Mouse (Mus musculus) limb, embryonic 10.5 days (tissue): ENCODE data around the gene Mxd4. TPM values are rescaled to one million over a fixed set of nuclear protein-coding genes. Genes with fewer than 3 reads are reported as not detected.

ENCODE experiments used
- DNase-seq: peaks from one replicate; pipeline ENCODE4 v3.0.0-alpha.2; 2017; ENCODE audit warnings: low spot score
- H3K27ac ChIP-seq: fragments of 300-500 bp; sonication (generic); 2 replicates; pipeline ENCODE4 v1.5.1; 2016; ENCODE audit warnings: mild to moderate bottlenecking
- H3K27me3 ChIP-seq: fragments of 300-500 bp; sonication (generic); 2 replicates; pipeline ENCODE4 v1.6.1; 2016; ENCODE audit warnings: low read depth, mild to moderate bottlenecking; ENCODE audit not compliant: poor library complexity, severe bottlenecking
- H3K36me3 ChIP-seq: fragments of 300-500 bp; sonication (generic); 2 replicates; pipeline ENCODE4 v1.6.1; 2016; ENCODE audit warnings: mild to moderate bottlenecking, moderate library complexity
- H3K4me1 ChIP-seq: fragments of 300-500 bp; sonication (generic); 2 replicates; pipeline ENCODE4 v1.6.1; 2016
- H3K4me3 ChIP-seq: fragments of 300-500 bp; sonication (generic); 2 replicates; pipeline ENCODE4 v1.5.1; 2016; ENCODE audit warnings: mild to moderate bottlenecking, moderate library complexity
- H3K9me3 ChIP-seq: fragments of 300-500 bp; sonication (generic); replicated peaks from 2 replicates; pipeline ENCODE4 v1.6.1; 2016; ENCODE audit warnings: mild to moderate bottlenecking
- WGBS: fragments of 180-500 bp; shearing (Covaris S2); methylation state at CpG from one replicate; pipeline ENCODE4 v1.1.7; 2016; 5-methylcytosine and 5-hydroxymethylcytosine counted together
- polyA plus RNA-seq: library from polyadenylated mRNA; unstranded; fragments of >200 nt; fragmentation: Nextera tagmentation; extraction: Ambion mirVana; gene quantifications from 2 replicates; pipeline ENCODE4 v1.2.1, GENCODE M21; 2016

Gene Mxd4
- polyA plus RNA-seq, 1 experiment from 2014 or later, result 25.3 TPM

GRCm38 (mm10) chr5:34176691-34177090 is 10.8 kb downstream of the Mxd4 start:
- 81% methylated on average over 10 of the region's 10 CpGs for WGBS
- no peaks in the 10 kb centered on the region for H3K9me3 ChIP-seq
- peaks cover 68% of the 10 kb centered on the region for H3K36me3 ChIP-seq
- DNase-seq, result peak; percentile 20
- H3K27me3 ChIP-seq, result no peaks in the 10 kb centered on the region
- H3K4me1 ChIP-seq, result peaks cover 7% of the 10 kb centered on the region
- H3K27ac ChIP-seq, result no peak overlapping the region; the same call in 1 of the 2 replicates
- H3K4me3 ChIP-seq, result no peak overlapping the region

GRCm38 (mm10) chr5:34175403-34175694 is 12.2 kb downstream of the Mxd4 start:
- H3K27ac ChIP-seq, result no peak overlapping the region
- H3K36me3 ChIP-seq, result peaks cover 63% of the 10 kb centered on the region
- DNase-seq, result no peak
- H3K9me3 ChIP-seq, result no peaks in the 10 kb centered on the region
- peaks cover 7% of the 10 kb centered on the region for H3K4me1 ChIP-seq
- no peak overlapping the region for H3K4me3 ChIP-seq
- no peaks in the 10 kb centered on the region for H3K27me3 ChIP-seq
- WGBS, result 31% methylated on average over 5 of the region's 5 CpGs

DNA sequence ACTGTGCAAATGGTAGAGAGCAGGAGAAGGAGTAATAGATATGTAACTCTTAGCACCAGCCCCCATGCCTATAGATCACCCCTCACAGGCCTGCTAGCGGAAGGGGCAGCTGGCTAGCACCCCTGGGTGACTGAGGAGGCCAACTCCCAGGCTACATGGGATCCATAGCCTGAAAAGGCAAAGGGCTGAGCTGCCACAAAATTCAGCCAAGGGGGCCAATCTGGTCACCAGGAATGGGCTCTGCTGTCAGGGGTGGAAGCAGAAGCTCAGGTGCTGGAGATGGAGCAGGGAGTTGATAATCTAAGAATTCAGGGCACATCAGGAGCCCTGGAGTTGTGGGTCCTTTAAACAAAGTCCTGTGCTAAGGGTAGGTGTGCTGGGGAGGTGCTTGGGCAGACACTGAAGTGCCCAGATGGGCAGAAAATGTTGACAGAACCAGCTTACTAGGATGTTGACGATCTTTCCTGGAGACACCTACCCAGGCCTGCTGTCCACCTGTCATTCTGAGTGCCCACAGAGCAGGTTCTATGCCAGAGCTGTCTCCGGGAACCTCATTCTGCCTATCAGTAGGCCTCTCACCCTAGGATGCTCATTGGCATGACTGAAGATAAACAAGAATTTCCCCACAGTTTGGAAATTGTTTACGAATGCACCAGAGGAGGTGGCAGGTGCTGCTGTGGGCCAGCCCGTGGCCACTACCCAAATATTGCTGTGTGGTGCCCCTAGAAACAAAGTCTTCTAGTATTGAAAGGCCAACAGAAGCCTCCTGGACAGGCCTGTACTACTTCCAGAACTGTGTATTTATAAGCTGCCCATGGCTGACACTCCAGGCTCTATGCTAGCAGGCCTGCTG is 12.7 kb downstream of the Mxd4 start:
- Histone ChIP-seq H3K9me3 (no peaks in the 10 kb centered on the region), H3K4me1 (peaks cover 10% of the 10 kb centered on the region), H3K27me3 (no peaks in the 10 kb centered on the region), H3K36me3 (peaks cover 58% of the 10 kb centered on the region), H3K4me3 (no peak overlapping the region), H3K27ac (no peak overlapping the region)
- 72% methylated on average over 5 of the region's 5 CpGs for WGBS
- DNase-seq, result peak; percentile 19

DNA sequence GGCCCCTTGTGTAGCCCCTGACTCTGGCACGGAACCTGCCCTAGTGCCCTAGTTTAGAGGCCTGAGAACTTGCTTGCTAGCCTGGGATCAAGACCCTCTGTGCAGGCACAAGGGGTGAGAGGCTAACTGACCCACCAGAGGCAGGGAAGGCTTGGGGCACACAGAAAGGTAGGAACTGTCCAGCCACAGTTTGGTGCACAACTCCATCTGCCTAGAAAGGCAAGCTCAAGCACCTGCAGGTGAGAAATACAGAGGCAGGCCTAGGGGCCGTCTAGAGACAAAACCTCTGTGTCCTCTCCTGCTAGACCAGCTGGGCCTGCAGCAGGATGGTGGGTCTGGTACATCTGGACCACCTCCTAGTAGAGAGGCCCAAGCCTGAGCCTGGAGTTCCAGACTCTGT is 13.5 kb downstream of the Mxd4 start:
- peaks cover 57% of the 10 kb centered on the region for H3K36me3 ChIP-seq

DNA sequence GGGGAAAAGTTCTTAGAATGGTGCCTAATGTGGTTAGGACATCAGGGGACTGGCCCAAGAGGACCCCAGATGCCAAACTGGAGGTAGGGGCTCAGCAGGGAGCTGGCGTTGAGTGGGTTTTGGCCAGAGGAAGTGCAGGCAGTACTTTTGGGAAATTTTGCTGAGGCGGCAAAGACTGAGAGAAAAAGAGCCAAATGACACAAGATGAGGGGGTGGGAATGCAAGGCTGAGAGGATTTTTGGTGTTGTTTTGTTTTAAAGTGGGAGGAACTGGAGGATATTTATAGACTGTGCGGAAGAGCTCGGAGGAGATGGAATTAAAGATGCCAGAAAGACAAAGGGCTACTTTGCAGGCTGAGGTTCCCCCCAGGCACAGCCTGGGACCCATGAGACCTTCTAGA is 16.8 kb downstream of the Mxd4 start:
- peaks cover 24% of the 10 kb centered on the region for H3K4me1 ChIP-seq
- DNase-seq, result no peak
- H3K36me3 ChIP-seq, result peaks cover 30% of the 10 kb centered on the region
- no peaks in the 10 kb centered on the region for H3K9me3 ChIP-seq
- no peak overlapping the region for H3K4me3 ChIP-seq
- H3K27me3 ChIP-seq, result no peaks in the 10 kb centered on the region
- 91% methylated on average over 4 of the region's 4 CpGs for WGBS
- no peak overlapping the region for H3K27ac ChIP-seq

More for the DNA sequence above, 13.5 kb downstream of the Mxd4 start:
- Histone ChIP-seq H3K4me3 (no peak overlapping the region), H3K9me3 (no peaks in the 10 kb centered on the region), H3K27me3 (no peaks in the 10 kb centered on the region), H3K4me1 (peaks cover 12% of the 10 kb centered on the region), H3K27ac (no peak overlapping the region)
- peak; percentile 20 for DNase-seq
- WGBS, result 87% methylated on average over 2 of the region's 2 CpGs

DNA sequence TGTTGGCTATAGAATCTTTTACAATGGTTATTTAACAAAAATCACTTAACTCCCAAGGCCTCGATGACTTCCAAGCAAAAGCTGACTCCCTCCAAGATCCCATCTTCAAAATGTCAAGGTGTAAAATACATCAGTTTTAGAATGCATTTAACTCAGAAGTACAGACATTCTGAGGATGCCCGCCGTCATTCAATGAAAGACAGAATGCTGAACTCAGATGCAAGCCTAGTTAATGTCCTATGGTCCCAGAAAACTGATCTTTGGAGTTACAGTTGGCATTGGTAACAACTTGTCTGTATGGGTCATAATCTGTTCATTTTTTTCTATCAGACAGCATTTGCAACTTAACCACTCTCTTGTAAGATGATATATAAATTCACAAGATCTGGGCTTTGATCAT is 17.6 kb downstream of the Mxd4 start:
- no peaks in the 10 kb centered on the region for H3K9me3 ChIP-seq
- DNase-seq, result no peak
- H3K27ac ChIP-seq, result peak overlapping the region; percentile 92
- H3K4me1 ChIP-seq, result peaks cover 19% of the 10 kb centered on the region
- H3K27me3 ChIP-seq, result no peaks in the 10 kb centered on the region
- peak overlapping the region; percentile 77 for H3K4me3 ChIP-seq
- peaks cover 28% of the 10 kb centered on the region for H3K36me3 ChIP-seq
- WGBS, result 88% methylated on average over 3 of the region's 3 CpGs

- Histone ChIP-seq H3K27me3 (no peaks in the 10 kb centered on the region), H3K36me3 (peaks cover 29% of the 10 kb centered on the region), H3K27ac (peak within 1 kb of the TSS; percentile 92), H3K4me3 (peak within 1 kb of the TSS; percentile 77), H3K4me1 (peaks cover 22% of the 10 kb centered on the region), H3K9me3 (no peaks in the 10 kb centered on the region)
- under 1% methylated on average over 57 of the region's 57 CpGs for WGBS
- DNase-seq, result peak; percentile 99
Measured at GRCm38 (mm10) chr5:34168950-34169891, 18.3 kb downstream of the Mxd4 start, which contains the start of the genes Poln and Haus3. Poln (minus strand) TSS chr5:34169448. Haus3 (minus strand) TSS chr5:34169527.

GRCm38 (mm10) chr5:34167857-34168256 is 19.7 kb downstream of the Mxd4 start:
- 89% methylated on average over 4 of the region's 4 CpGs for WGBS
- Histone ChIP-seq H3K27me3 (no peaks in the 10 kb centered on the region), H3K4me1 (peaks cover 22% of the 10 kb centered on the region), H3K4me3 (peak overlapping the region; percentile 77), H3K27ac (no peak overlapping the region), H3K36me3 (peaks cover 29% of the 10 kb centered on the region), H3K9me3 (no peaks in the 10 kb centered on the region)
- DNase-seq, result no peak

DNA sequence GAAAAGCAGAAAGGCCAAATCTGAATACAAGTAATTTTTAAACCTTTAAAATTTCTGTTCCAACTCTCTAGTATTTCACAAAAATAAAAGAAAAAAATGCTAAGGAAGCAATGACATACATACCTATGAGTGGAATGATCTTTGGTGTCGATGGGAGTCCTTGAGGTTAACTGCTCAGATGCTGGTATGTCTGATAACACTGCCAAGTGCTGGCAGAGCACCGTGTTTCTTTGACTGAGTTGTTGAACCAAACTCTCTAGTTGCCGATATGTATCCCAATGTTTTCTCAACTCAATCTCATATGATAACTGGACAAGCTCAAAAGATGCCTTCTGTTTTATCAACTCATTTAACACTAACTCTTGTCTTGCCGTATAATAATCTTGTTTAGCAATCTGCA is 21.7 kb downstream of the Mxd4 start:
- no peaks in the 10 kb centered on the region for H3K9me3 ChIP-seq
- no peak overlapping the region for H3K27ac ChIP-seq
- 86% methylated on average over 4 of the region's 4 CpGs for WGBS
- H3K36me3 ChIP-seq, result peaks cover 47% of the 10 kb centered on the region
- peaks cover 22% of the 10 kb centered on the region for H3K4me1 ChIP-seq
- DNase-seq, result no peak
- no peak overlapping the region for H3K4me3 ChIP-seq
- H3K27me3 ChIP-seq, result no peaks in the 10 kb centered on the region

- no peak for DNase-seq
- H3K4me3 ChIP-seq, result no peak overlapping the region
Measured at GRCm38 (mm10) chr5:34148476-34148875, 39.0 kb downstream of the Mxd4 start.

DNA sequence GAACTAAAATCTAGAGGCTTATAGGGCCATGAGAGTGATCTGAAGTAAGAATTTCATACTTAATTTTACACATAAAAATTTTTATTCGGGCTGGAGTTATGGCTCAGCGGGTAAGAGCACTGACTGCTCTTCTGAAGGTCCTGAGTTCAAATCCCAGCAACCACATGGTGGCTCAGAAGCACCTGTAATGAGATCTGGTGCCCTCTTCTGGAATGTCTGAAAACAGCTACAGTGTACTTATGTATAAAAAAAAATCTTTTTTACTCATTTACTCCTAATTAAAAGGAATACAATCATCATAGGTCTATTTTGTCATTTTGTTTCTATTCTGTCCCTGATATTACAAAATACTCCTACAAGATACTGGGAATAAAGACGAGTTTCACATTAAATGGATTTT is 40.0 kb downstream of the Mxd4 start:
- H3K4me1 ChIP-seq, result no peaks in the 10 kb centered on the region
- no peaks in the 10 kb centered on the region for H3K9me3 ChIP-seq
- H3K27me3 ChIP-seq, result no peaks in the 10 kb centered on the region
- H3K4me3 ChIP-seq, result no peak overlapping the region
- WGBS, result 88% methylated on average over 3 of the region's 3 CpGs
- H3K27ac ChIP-seq, result no peak overlapping the region
- no peak for DNase-seq
- H3K36me3 ChIP-seq, result peaks cover 9% of the 10 kb centered on the region

More at GRCm38 (mm10) chr5:34148476-34148875, 39.0 kb downstream of the Mxd4 start:
- H3K9me3 ChIP-seq, result no peaks in the 10 kb centered on the region
- no peaks in the 10 kb centered on the region for H3K27me3 ChIP-seq
- no peak overlapping the region for H3K27ac ChIP-seq
- H3K4me1 ChIP-seq, result no peaks in the 10 kb centered on the region
- peaks cover 18% of the 10 kb centered on the region for H3K36me3 ChIP-seq

DNA sequence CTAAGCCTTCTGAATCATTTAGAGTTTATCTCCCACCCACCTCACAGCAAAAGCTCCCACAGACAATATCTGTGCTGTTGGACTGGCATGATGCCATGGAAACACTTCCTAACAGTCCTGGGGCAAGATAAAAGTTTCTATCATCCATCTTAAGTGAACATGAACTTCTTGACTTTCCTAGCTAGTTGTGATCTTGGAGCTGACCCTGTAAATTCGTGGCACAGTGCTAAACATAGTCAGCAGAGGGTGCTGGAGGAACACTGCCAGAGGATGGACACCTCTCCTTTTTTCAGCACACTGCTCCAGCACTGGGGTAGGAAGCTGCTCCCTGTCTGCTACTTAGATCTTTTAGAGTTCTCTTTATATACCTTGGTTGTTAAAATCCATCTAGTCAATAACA is 47.8 kb downstream of the Mxd4 start:
- Histone ChIP-seq H3K27me3 (no peaks in the 10 kb centered on the region), H3K4me1 (no peaks in the 10 kb centered on the region), H3K9me3 (no peaks in the 10 kb centered on the region), H3K36me3 (no peaks in the 10 kb centered on the region), H3K4me3 (no peak overlapping the region), H3K27ac (no peak overlapping the region)
- DNase-seq, result peak; percentile 31
- 6% methylated on average over 1 of the region's 1 CpGs for WGBS

- Histone ChIP-seq H3K4me3 (no peak overlapping the region), H3K9me3 (no peaks in the 10 kb centered on the region), H3K36me3 (no peaks in the 10 kb centered on the region), H3K4me1 (no peaks in the 10 kb centered on the region), H3K27me3 (no peaks in the 10 kb centered on the region), H3K27ac (no peak overlapping the region)
- DNase-seq, result no peak
- WGBS, result 83% methylated on average over 2 of the region's 2 CpGs
Measured at GRCm38 (mm10) chr5:34132731-34133130, 54.8 kb downstream of the Mxd4 start.
